Mouse (Mus musculus) large intestine, adult 2 months (tissue): ENCODE measurements around the gene Selenoo. TPM values are rescaled to one million over a fixed set of nuclear protein-coding genes. Genes with fewer than 3 reads are reported as not detected.

ENCODE experiments used
- DNase-seq: peaks from one replicate; pipeline ENCODE4 v3.0.0-alpha.2; 2012; ENCODE audit warnings: low read depth, low spot score
- WGBS: fragments of 180-500 bp; shearing (Covaris S2); methylation state at CpG from one replicate; pipeline ENCODE4 v1.1.7; 2018; 5-methylcytosine and 5-hydroxymethylcytosine counted together
- polyA plus RNA-seq: library from polyadenylated mRNA; depleted of rRNA; stranded (reverse); fragments of >200 nt; gene quantifications from 2 replicates; pipeline ENCODE4 v1.2.3, GENCODE M21; 2012; rRNA removed

The Selenoo gene
- 33.1 and 39.4 TPM in 2 replicates for polyA plus RNA-seq

DNA sequence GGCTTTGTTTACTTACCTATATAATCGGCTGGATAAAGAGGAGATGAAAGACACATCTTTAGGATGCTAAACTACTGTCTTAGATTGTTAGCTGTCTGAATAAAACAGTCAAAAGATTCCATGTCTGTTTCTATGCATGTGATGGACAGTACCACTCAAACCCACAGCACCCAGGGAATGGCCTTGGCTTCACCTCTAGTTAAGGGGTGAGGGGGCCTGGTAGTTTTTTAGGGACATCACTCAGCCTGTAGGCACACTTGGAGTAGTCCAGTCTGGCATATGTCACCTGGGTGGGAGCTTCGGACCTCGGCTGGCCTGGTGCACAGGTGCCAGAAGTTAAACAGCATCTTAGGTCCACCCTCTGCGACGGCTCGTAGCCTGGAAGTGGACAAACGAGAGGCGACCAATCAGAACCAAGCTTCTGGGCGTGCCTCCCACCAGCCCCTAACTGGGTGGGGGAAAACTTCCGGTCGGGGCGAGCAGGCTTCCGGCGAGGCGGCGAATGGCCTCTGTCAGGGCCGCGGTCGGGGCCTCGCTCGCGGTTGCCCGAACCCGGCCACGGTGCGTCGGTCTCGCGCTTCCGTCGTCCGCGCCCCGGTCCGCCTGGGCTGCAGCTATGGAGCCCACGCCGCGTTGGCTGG lies at the start of gene Selenoo:
Selenoo (plus strand) TSS at position 478 of the 641 bp plus-strand sequence.
- DNase-seq = peak; percentile 80
- WGBS = under 1% methylated on average over 38 of the region's 38 CpGs

- 60% methylated on average over 5 of the region's 5 CpGs for WGBS
- no peak for DNase-seq
Observed at GRCm38 (mm10) chr15:89044381-89044780, 44.5 kb upstream of the Selenoo start.

- WGBS = 75% methylated on average over 4 of the region's 4 CpGs
- no peak for DNase-seq
Observed at GRCm38 (mm10) chr15:89046356-89046755, 42.5 kb upstream of the Selenoo start.

- WGBS = 85% methylated on average over 7 of the region's 7 CpGs
- no peak for DNase-seq
Observed at GRCm38 (mm10) chr15:89054666-89055065, 34.2 kb upstream of the Selenoo start.

GRCm38 (mm10) chr15:89058736-89059135 lies 30.1 kb upstream of the Selenoo start:
- 26% methylated on average over 6 of the region's 6 CpGs for WGBS
- DNase-seq = no peak

- DNase-seq = no peak
- 3% methylated on average over 51 of the region's 57 CpGs for WGBS
Observed at GRCm38 (mm10) chr15:89059161-89059931, 29.5 kb upstream of the Selenoo start, which contains the start of gene Panx2. Panx2 (plus strand) TSS chr15:89059734.

- 3% methylated on average over 42 of the region's 48 CpGs for WGBS
- no peak for DNase-seq
Observed at GRCm38 (mm10) chr15:89060032-89060681, 28.7 kb upstream of the Selenoo start.

GRCm38 (mm10) chr15:89060811-89061460 lies 27.9 kb upstream of the Selenoo start:
- 85% methylated on average over 12 of the region's 12 CpGs for WGBS
- no peak for DNase-seq

GRCm38 (mm10) chr15:89061761-89062517 lies 26.9 kb upstream of the Selenoo start:
- WGBS = 90% methylated on average over 6 of the region's 6 CpGs
- DNase-seq = no peak

DNA sequence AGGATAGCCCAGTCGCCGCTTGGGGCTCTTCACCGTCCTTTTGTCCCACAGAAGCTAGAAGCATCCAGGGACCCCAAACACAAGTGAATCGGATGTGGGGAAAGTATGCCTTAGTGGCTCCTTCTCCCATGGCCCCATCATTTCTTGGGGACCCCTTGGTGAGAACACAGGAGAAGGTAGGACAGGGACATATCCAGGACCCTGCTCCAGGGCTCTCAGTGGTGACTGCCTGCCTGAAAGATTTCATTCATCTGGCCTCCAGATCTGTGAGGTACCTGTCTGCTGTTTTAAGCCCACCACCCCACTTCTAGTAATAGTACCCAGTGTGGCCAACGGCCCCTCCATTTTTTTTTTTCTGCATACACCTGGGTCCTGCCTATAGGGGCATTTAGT lies 26.4 kb upstream of the Selenoo start:
- WGBS = 75% methylated on average over 5 of the region's 5 CpGs
- DNase-seq = no peak

DNA sequence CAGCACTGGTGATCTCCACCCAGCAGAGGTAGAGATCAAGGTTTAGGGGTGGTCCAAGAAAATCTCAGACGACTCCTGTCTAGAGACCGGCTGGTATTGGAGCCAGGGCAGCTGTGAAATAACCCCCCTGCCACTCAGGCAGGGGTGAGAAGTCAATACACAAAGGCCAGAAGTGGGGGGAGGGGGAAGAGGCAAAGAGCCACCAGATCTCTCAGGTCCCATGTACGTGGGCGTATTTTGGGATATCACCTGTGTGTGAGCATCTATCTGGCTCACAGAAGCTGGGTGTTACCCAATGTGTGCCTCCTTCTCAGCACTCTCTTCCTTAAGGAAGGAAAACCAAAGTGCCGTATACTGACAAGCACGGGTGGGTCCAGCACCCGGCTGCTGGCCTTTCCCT lies 25.9 kb upstream of the Selenoo start:
- 71% methylated on average over 7 of the region's 7 CpGs for WGBS

DNA sequence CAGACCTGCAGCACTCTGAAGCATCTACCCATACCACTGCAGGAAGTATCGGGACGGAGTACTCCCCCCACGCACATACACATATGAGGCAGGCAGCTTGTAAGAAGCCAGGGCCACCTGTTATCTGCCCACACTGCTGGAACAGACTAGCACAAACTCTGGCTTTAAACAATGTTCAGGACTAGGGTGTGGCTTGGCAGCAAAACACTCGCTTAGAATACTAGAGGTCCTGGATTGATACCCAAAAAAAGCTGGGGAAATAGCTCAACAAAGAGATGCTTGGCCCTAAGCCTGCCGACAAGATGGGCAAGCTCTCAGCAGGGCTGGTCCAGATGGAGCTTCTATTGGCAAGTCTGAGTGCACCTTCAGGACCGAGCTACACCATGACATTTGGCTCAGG lies 25.3 kb upstream of the Selenoo start:
- DNase-seq = no peak
- 58% methylated on average over 6 of the region's 6 CpGs for WGBS

More for the DNA sequence above, 25.9 kb upstream of the Selenoo start:
- DNase-seq = no peak

DNA sequence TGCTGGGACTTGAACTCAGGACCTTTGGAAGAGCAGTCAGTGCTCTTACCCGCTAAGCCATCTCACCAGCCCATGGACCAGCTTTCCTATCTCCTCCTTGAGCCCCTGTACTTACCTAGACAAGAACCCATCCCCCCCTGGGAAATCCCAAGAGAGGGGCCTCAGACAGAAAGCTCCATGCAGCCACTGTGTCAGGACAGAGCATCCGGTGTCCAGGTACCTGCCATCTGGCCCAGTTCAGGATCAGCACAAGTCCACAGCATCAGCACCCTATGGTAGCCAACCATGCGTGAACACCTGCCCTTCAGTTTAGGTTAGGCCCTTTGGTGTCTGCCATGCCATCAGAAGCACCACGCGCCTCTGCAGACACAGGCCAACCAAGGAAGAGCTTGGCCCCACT lies 24.0 kb upstream of the Selenoo start:
- no peak for DNase-seq
- WGBS = 94% methylated on average over 5 of the region's 5 CpGs

DNA sequence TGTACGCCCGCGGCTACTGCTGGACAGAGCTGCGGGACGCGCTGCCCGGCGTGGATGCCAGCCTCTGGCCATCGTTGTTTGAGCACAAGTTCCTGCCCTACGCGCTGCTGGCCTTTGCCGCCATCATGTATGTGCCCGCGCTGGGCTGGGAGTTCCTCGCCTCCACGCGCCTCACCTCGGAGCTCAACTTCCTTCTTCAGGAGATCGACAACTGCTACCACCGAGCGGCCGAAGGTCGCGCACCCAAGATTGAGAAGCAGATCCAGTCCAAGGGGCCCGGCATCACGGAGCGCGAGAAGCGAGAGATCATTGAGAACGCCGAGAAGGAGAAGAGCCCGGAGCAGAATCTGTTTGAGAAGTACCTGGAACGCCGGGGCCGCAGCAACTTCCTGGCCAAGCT lies 21.3 kb upstream of the Selenoo start:
- WGBS = 28% methylated on average over 35 of the region's 35 CpGs
- no peak for DNase-seq

GRCm38 (mm10) chr15:89068226-89068625 lies 20.7 kb upstream of the Selenoo start:
- 22% methylated on average over 26 of the region's 26 CpGs for WGBS
- DNase-seq = no peak

GRCm38 (mm10) chr15:89069336-89069840 lies 19.5 kb upstream of the Selenoo start:
- WGBS = 84% methylated on average over 19 of the region's 19 CpGs
- no peak for DNase-seq

DNA sequence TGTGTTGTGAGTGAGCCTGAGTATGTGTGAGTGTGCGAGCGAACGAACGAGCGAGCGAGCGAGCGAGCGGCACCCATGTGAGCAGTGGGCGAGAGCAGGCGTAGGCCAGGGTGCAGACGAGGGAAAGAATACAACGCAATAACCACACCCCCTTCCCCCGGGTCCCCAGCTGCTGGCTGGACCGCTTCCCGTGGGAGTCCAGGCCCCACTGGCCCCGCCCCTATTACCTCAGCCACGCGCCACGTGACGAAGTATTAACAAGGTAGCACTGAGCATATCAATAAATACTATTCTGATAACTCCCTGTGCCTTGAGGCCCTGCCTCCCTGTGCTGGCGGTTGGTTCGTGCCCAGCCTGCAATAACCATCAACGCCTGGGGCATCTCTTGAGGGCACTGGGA lies 18.3 kb upstream of the Selenoo start:
- no peak for DNase-seq
- 50% methylated on average over 24 of the region's 24 CpGs for WGBS

- 78% methylated on average over 10 of the region's 10 CpGs for WGBS
- DNase-seq = no peak
Observed at GRCm38 (mm10) chr15:89073993-89074603, 14.8 kb upstream of the Selenoo start.
